Mouse (Mus musculus) thymus, postnatal 0 days (tissue): ENCODE results near the gene Kctd2. TPM values are rescaled to one million over a fixed set of nuclear protein-coding genes. Genes with fewer than 3 reads are reported as not detected.
"Not testable (repeated sequence)": the region's sequence is repeated elsewhere in the genome, so short reads cannot be mapped to it uniquely, and the experiment has no call there.

Experiments used
- DNase-seq: peaks from one replicate; pipeline ENCODE4 v3.0.0-alpha.2; 2015; ENCODE audit warnings: low spot score
- polyA plus RNA-seq: library from polyadenylated mRNA; unstranded; fragments of >200 nt; fragmentation: Nextera tagmentation; extraction: Ambion mirVana; gene quantifications from 2 replicates; pipeline ENCODE4 v1.2.1, GENCODE M21; 2015

The Kctd2 gene
- polyA plus RNA-seq, 1 experiment from 2014 or later: 37.5 TPM

- DNase-seq: no peak
These were observed 19.4 kb downstream of the Kctd2 start for GRCm38 (mm10) chr11:115439326-115439725.

- DNase-seq: no peak
These were observed 20.1 kb downstream of the Kctd2 start, which contains the start of gene Trim80 for GRCm38 (mm10) chr11:115439906-115440595. Gene Trim80 (plus strand): TSS chr11:115440545.

GRCm38 (mm10) chr11:115441417-115441816, 21.5 kb downstream of the Kctd2 start:
- peak; percentile 82 for DNase-seq

- DNase-seq: no peak
These were observed 27.0 kb downstream of the Kctd2 start for GRCm38 (mm10) chr11:115446906-115447305.

- no peak for DNase-seq
These were observed 27.5 kb downstream of the Kctd2 start for GRCm38 (mm10) chr11:115447321-115447885.

- DNase-seq: no peak
These were observed 28.1 kb downstream of the Kctd2 start for GRCm38 (mm10) chr11:115448075-115448474.

- DNase-seq: no peak
These were observed 29.1 kb downstream of the Kctd2 start for GRCm38 (mm10) chr11:115448998-115449397.

GRCm38 (mm10) chr11:115450176-115450575, 30.2 kb downstream of the Kctd2 start:
- DNase-seq: no peak

- peak; percentile 97 for DNase-seq
These were observed 31.9 kb downstream of the Kctd2 start for GRCm38 (mm10) chr11:115451781-115452241.

GRCm38 (mm10) chr11:115452281-115452860, 32.4 kb downstream of the Kctd2 start:
- DNase-seq: no peak

GRCm38 (mm10) chr11:115453306-115453705, 33.4 kb downstream of the Kctd2 start:
- DNase-seq: peak; percentile 54

GRCm38 (mm10) chr11:115454822-115455221, 34.9 kb downstream of the Kctd2 start:
- not testable (repeated sequence) for DNase-seq

- DNase-seq: no peak
These were observed 35.7 kb downstream of the Kctd2 start for GRCm38 (mm10) chr11:115455619-115456018.

GRCm38 (mm10) chr11:115456182-115456581, 36.3 kb downstream of the Kctd2 start:
- no peak for DNase-seq

- no peak for DNase-seq
These were observed 37.5 kb downstream of the Kctd2 start for GRCm38 (mm10) chr11:115457405-115457804.

- no peak for DNase-seq
These were observed 41.0 kb downstream of the Kctd2 start for GRCm38 (mm10) chr11:115460976-115461375.

- peak; percentile 82 for DNase-seq
These were observed 41.9 kb downstream of the Kctd2 start for GRCm38 (mm10) chr11:115461846-115462242.

GRCm38 (mm10) chr11:115462243-115462891, 42.4 kb downstream of the Kctd2 start, which contains the start of gene Slc16a5:
Gene Slc16a5 (plus strand): TSS chr11:115462474.
- DNase-seq: peak; percentile 78

GRCm38 (mm10) chr11:115463397-115463796, 43.5 kb downstream of the Kctd2 start:
- peak; percentile 85 for DNase-seq

- peak; percentile 65 for DNase-seq
These were observed 44.9 kb downstream of the Kctd2 start for GRCm38 (mm10) chr11:115464851-115465250.

GRCm38 (mm10) chr11:115467217-115467618, 47.3 kb downstream of the Kctd2 start:
- DNase-seq: no peak

- no peak for DNase-seq
These were observed 52.3 kb downstream of the Kctd2 start for GRCm38 (mm10) chr11:115472183-115472582.
